Mouse (Mus musculus): ENCODE measurements around the gene Olfr1344. TPM values are rescaled to one million over a fixed set of nuclear protein-coding genes. Genes with fewer than 3 reads are reported as not detected.
A peak's percentile ranks its signal among the peaks of the same experiment; 100 is the strongest.
"Not testable (repeated sequence)": the region's sequence is repeated elsewhere in the genome, so short reads cannot be mapped to it uniquely, and the experiment has no call there.

Olfr1344 gene
- total RNA-seq (2014; fragmentation: Nextera tagmentation) (not detected in 2 replicates), total RNA-seq (2017) (not detected in 2 replicates)

DNA sequence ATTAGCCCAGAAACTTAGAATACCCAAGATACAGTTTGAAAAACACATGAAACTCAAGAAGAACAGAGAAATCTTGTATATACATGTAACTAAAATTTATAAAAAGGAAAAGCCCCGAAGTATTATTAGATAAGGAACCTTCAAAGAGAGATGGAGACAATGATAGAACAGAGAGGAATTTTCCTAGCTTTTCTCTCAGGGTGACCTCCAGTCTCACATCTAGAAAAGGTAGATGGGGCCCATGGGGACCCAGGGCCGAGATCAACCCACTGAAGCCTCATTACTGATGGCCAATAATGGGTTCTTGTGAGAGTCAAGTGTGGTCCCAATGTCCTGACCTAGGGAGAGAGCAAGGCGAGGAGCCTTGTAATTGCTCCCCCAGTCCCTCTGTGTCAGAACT is at the start of gene Olfr1344:
TSS of gene Olfr1344 (plus strand) at position 301 of the 400 bp plus-strand sequence.
- no peak for ATAC-seq (replicated peaks; ENCODE audit: low FRiP score, low TSS enrichment, poor library complexity, severe bottlenecking)

DNA sequence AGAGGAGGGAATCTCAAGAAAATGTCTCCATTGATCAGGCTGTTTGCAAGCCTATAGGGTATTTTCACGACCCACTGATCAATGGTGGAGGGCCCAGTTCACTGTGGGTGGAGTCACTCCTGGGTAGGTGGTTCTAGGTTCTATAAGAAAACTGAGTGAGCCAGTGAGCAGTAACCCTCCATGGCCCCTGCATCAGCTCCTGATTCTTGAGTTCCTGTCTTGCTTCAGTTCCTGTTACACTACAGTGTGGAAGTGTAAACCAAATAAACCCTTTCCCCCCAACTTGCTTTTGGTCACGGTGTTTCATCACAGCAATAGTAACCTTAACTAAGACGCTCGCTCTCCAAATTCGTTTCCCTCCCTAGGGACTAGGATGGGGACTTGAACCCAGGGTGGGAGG is 49.5 kb upstream of the Olfr1344 start:
- ATAC-seq (replicated peaks; ENCODE audit: low FRiP score, low TSS enrichment, poor library complexity, severe bottlenecking), result no peak

DNA sequence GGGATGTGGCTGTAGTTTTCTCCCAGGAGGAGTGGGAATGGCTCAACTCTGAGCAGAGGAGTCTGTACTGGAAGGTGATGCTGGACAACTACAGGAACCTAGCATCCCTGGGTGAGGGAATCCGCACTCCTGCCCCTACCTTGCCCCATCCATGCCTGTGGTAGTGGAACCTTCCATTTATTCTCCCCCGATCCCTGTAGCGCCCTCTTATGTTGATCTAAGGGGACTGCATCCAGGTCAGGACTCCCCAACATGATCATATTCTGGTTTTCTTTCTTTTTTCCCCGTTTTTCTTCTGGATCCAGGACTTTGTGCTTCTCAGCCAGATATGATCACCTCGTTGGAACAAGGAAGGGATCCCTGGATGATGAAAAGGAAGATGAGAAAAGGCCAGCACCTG is 49.0 kb upstream of the Olfr1344 start:
- ATAC-seq (replicated peaks; ENCODE audit: low FRiP score, low TSS enrichment, poor library complexity, severe bottlenecking), result no peak

DNA sequence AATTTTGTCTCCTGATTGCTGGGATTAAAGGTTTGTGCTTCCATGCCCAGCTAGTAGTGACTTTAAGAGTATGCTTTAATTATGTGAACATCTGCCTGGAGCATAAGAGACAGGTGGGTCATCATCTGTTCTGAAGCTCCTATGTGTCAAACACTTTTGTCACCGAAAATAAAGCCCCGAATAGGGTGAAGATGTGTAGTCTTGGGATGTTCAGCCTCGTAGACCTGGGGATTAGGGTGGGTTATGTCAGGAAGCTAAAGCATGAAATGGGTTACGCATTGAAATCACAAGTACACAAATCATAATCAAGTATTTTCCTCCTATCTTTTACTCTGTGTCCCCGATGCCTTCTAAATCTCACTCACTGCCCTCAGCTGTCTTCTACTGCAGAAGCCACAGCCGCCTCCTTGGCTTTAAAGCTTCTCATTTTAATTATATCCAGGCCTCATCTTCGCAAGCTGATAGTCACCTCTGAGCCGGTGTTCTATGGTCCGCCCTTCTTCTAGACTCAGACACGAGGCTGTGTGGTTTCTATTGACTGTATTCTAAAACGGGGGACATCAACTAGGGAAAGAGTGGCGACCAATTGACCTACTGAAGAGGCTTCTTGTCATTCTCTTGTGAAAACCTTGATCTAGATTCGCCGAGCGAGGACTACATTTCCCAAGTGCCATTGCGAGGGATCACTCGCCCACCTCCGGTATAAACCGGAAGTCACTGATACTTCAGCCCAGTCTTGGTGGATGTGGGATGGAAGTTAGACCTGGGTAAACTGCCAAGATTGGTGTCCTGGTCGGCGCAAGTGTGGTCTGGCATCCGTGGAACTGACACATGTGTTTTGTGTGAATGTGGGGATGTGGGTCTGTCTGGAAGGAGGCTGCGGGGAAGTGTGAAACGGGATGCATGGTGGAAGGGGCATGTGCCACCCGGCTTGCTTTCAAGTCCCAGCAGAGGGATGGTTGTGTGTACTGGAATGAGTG is 40.2 kb upstream of the Olfr1344 start, which contains the start of gene Smim17:
TSS of gene Smim17 (plus strand) at position 720 of the 980 bp plus-strand sequence.
- peak; percentile 97 for ATAC-seq (replicated peaks; ENCODE audit: low FRiP score, low TSS enrichment, poor library complexity, severe bottlenecking)

DNA sequence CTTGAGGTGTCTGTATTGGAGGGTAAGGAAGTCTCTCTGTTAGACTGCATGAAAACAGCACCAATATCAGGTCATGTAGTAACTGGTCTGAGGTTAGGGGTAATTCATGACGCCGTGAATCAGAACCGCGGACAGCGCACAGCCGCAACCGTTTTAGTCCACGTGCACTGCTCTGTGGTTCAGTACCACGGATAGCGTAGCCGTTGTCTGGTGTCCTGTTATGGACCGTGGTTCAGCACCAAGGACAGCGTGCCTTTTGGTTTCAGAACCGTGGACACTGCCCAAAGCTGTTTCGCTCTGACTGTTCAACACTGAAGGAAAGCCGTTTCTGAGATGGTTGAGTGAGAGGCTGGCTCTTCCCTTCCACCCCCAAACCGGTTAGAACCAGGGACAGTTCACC is 28.4 kb upstream of the Olfr1344 start, which contains the start of gene Gm20715:
TSS of gene Gm20715 (plus strand) at position 235 of the 400 bp plus-strand sequence.
- ATAC-seq (replicated peaks; ENCODE audit: low FRiP score, low TSS enrichment, poor library complexity, severe bottlenecking), result peak; percentile 99

DNA sequence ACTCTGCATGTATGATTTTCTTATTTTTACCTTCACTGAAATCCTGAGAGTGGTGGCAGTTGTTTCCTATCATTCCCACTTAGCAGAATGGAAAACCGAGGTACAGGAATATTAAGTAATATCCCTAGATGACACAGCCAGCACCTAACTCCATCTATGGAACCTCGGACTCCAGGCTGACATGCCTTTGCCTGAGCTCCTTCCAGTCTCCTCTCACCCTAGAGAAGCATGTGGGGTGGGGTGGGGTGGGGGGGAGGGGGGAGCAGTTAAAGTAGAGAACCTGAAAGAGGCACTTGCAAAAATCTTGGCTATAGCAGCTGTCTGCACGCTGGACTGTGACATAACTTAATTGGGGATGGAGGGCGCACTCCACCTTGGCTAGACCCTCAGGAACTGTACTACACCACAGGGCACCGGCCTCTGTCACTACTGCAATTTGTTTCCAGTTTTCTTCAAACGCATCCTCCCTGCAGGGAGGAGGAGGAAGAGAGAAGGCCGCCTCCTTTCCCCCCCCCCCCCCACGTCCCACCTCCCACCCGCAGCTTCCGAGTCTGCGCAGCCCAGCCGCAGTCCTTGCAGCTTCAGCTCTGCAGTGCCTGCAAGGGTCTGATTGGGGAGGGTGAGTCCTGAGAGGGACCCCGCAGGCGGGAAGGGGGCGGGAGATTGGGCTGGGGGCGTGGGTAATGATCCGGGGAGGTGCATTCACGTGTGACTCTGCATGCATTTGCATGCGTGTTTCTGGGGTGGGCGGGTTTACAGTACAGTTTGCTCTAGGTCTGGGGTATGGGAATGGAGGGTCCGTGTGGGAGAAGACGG is 23.7 kb upstream of the Olfr1344 start:
- ATAC-seq (replicated peaks; ENCODE audit: low FRiP score, low TSS enrichment, poor library complexity, severe bottlenecking), result no peak

DNA sequence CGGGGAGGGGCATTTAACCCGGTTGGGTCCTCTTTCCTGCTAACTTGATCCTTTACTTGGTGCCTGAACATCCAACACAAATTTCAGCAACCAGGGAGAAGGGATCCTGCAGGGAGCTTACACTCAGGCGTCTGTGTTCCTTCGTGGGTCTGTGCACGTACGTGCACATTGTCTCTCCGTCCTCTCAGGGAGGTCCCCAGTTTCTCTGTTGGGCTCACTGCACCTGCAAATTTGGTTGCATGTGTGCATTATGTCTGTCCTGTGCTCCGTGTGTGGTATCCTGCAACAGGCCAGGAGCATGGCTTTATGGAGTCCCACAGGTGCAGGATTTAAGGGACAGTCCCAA is 23.1 kb upstream of the Olfr1344 start:
- ATAC-seq (replicated peaks; ENCODE audit: low FRiP score, low TSS enrichment, poor library complexity, severe bottlenecking), result no peak

DNA sequence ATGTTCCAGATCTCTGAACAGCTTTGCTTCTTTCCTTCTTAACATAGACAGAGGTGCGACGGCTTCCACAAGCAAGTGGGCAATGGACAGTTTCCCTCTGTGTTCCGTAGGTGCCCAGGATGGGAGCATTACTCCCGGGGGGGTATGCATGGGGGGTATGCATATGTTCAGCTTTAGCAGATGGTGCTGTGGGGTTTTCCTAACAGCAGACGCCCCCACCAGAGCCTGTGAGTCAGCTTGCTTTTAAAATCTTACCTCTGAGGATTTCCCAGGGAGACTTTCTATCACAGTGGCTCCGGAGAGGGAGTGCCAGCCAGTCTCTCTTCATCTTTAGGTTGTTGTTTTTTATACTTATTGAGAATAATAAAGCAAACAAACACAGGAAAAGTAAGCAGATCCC is 18.6 kb upstream of the Olfr1344 start:
- no peak for ATAC-seq (replicated peaks; ENCODE audit: low FRiP score, low TSS enrichment, poor library complexity, severe bottlenecking)

DNA sequence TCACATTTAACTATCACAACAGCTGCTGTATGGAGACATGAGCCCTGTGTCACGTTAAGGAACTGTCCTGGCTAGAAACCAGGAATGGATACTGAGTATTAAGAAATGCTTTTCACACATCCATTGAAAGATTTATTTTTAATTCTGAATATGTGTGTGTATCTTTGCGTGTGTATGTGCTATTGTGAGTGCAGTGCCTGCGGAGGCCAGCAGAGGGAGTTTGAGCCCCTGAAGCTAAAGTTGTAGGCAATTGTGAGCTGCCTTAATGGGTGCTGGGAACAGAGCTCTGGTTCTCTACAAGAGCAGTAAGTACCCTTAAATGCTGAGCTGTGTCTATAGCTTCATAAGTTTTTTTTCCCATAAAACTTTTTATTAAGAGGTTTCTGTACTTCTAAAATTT is 9.1 kb upstream of the Olfr1344 start:
- ATAC-seq (replicated peaks; ENCODE audit: low FRiP score, low TSS enrichment, poor library complexity, severe bottlenecking), result no peak

DNA sequence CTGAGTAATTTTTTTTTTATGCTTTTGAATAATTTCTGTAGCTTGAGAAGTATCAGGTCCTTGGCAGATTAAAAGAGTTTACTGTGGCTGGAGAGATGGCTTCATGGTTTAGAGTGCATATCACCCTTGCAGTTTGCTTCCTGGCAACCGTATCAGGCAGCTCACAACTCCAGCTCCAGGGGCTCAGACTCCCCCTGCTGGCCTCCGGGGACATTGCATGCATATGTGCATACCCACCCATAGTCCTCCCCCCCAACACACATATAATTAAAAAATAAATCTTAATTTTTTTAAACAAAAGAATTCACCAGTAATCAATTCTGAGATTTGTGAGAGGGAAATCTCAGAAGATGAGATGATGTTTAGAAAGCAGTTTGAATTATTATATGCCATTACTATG is 8.1 kb upstream of the Olfr1344 start:
- ATAC-seq (replicated peaks; ENCODE audit: low FRiP score, low TSS enrichment, poor library complexity, severe bottlenecking), result peak; percentile 86

DNA sequence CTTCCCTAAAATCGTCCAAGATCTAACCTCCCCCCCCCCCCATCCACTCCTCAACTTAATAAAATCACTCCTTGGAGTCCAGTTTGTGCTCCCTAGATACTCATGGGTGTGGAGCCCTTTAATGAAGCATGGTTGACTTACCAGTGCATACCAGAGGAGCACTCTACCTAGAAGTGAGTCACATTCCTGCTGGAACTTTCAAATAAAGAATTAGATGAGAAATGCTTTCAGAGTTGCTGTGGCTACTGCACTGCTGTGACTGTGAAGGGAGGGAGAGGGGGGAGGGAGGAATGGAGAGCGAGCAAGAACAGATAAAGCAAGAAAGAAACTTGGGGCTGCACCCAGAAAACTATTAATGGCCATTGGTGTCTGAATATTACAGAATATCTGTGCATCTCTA is 2.7 kb downstream of the Olfr1344 start:
- no peak for ATAC-seq (replicated peaks; ENCODE audit: low FRiP score, low TSS enrichment, poor library complexity, severe bottlenecking)

DNA sequence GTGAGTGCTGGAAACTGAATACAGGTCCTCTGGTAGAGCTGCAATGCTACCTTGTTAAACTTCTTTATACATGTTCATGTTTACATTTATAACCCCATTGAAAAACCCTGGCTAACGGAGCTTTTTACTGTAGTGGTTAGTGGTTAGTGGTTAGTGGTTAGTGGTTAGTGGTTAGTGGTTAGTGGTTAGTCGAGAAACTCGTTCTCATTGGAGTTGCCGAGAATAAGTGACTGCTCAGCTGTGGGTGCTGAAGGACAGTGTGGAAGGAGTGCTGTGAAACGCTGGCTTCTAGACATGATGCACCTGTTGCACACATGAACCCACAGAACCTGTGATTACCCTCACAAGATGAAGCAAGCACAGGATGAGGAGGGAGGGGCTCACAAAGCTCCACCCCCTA is 9.3 kb downstream of the Olfr1344 start:
- ATAC-seq (replicated peaks; ENCODE audit: low FRiP score, low TSS enrichment, poor library complexity, severe bottlenecking), result no peak

DNA sequence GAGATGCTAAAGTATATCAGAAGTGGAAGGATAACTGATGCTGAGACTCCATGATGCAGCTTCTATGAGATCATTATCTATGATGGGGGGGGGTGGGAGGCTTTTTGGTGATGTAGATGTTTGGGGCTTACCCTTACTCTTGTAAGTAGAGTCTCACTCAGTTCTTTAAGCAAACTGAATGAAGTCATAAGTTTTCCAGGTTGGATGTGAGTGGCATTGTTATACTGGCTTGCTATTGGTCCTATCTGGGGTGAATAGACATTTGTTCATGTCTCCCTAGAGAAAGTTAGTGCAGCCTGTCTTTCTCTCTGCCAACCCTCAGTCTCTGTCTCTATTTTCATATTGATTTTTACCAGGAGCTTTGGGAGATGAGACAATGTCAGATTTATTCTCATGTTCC is 17.4 kb downstream of the Olfr1344 start, which contains the start of gene Olfr1336:
TSS of gene Olfr1336 (plus strand) at position 301 of the 400 bp plus-strand sequence.
- no peak for ATAC-seq (replicated peaks; ENCODE audit: low FRiP score, low TSS enrichment, poor library complexity, severe bottlenecking)

DNA sequence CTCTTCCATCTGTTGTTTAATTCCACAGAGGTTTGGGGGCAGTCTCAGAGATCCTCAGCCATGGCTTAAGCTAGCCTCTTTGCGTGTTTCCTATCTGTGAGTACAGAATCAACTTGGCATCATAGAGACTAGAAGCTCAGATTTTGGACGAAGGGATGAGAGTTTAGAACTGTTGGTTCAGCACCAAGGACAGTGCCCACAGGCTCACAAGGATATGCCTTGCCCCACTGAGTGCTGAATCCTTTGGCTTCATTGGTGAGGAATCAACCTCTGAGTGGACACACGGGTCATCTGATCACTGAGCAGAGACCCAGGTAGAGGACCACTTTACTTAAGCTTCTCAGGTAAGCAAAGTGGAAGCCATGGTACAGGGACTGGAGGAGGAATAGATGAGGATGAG is 17.9 kb downstream of the Olfr1344 start:
- no peak for ATAC-seq (replicated peaks; ENCODE audit: low FRiP score, low TSS enrichment, poor library complexity, severe bottlenecking)

DNA sequence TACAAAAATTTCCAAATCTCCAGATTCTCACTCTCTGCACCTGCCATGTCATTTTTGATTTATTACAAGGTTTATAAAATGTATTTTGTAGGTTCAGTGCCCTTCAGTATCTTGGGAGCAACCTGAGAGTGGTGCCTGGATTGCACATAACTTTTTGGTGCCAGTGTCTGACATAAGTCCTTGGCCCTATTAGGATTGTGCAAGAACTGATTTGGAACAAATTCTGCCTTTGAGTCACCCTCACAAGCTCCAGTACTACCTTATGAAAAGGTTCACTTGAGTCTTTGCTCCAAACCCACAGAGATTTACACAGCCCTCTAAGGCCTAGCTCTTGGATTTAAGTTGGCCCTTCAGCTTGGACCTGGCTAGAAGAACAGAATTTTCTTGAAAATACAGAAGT is 28.5 kb downstream of the Olfr1344 start, which contains the start of gene Olfr1346:
TSS of gene Olfr1346 (plus strand) at position 151 of the 400 bp plus-strand sequence.
- no peak for ATAC-seq (replicated peaks; ENCODE audit: low FRiP score, low TSS enrichment, poor library complexity, severe bottlenecking)

DNA sequence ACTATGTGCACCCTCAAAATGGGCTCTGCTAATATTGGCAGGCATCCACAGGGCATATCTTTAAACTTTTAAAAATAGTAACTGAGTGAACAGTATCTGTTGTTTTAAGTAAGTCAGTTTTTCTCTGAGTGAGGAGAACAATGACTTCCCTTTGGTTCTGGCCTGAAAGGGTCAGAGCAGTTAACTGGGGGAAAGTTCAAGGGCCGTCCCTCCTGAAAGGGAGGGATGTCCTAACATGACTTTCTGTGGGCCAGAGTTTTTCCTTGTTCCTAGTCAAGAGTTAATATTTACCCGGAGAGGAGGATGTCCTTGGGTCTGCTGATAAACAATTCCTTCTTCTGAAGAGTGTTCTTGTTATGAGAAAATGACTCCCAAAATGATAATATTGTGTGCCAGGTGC is 39.1 kb downstream of the Olfr1344 start:
- not testable (repeated sequence) for ATAC-seq (replicated peaks; ENCODE audit: low FRiP score, low TSS enrichment, poor library complexity, severe bottlenecking)

DNA sequence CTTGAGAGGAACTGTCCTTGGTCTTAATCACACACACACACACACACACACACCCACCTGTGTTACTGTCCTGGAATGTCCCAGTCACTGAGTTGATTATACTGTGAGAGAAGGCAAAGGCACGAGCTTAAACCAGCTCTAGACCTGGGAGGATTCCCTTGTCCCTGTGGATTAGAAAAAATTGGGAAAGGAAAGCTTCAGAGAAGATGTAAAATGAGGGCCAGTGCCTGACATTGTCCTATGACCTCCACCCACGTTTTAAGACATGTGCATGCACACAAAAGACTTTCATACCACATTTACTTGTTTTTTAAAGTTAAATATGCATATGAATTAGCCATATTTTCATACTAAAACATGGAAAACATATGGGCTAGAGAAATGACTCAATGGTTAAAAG is 48.4 kb downstream of the Olfr1344 start, which contains the start of gene Olfr5:
TSS of gene Olfr5 (minus strand) at position 101 of the 400 bp plus-strand sequence.
- no peak for ATAC-seq (replicated peaks; ENCODE audit: low FRiP score, low TSS enrichment, poor library complexity, severe bottlenecking)

Data from megakaryocyte-erythroid progenitor cell, adult 5-6 weeks (primary cell).